Mouse (Mus musculus) thymus, postnatal 0 days (tissue): ENCODE measurements around the gene Tmem232. TPM values are rescaled to one million over a fixed set of nuclear protein-coding genes. Genes with fewer than 3 reads are reported as not detected.
"Not testable (repeated sequence)": the region's sequence is repeated elsewhere in the genome, so short reads cannot be mapped to it uniquely, and the experiment has no call there.

Experiments
- DNase-seq: peaks from one replicate; pipeline ENCODE4 v3.0.0-alpha.2; 2015; ENCODE audit warnings: low spot score
- microRNA-seq: library from miRNA; unstranded; fragments of <30 nt; microRNA quantifications from one replicate; pipeline ENCODE4, GENCODE M21; 2016; ENCODE audit warnings: borderline number of aligned reads
- polyA plus RNA-seq: library from polyadenylated mRNA; unstranded; fragments of >200 nt; fragmentation: Nextera tagmentation; extraction: Ambion mirVana; gene quantifications from 2 replicates; pipeline ENCODE4 v1.2.1, GENCODE M21; 2015

Gene Tmem232
- polyA plus RNA-seq, 1 experiment from 2014 or later: not detected

GRCm38 (mm10) chr17:65243716-65244115 lies 296.9 kb downstream of the Tmem232 start:
- DNase-seq: no peak

- no peak for DNase-seq
Observed at GRCm38 (mm10) chr17:65225347-65225916, 315.1 kb downstream of the Tmem232 start.

- DNase-seq: not testable (repeated sequence)
Observed at GRCm38 (mm10) chr17:65221687-65222086, 318.9 kb downstream of the Tmem232 start.

Small RNAs within 50 kb of the gene (microRNA-seq; reads per million reads assigned to microRNA genes)
- gene Gm25731: not detected

Other genes with a start within 250 kb of the Tmem232 start
- gene Vapa, start 72.8 kb upstream of the Tmem232 start, polyA plus RNA-seq: 199 and 209 TPM in 2 replicates
- gene Txndc2, start 101.4 kb upstream of the Tmem232 start, polyA plus RNA-seq: 0.12 and 0.22 TPM in 2 replicates
- 5.7 and 6.0 TPM in 2 replicates for gene Rab31, start 232.0 kb upstream of the Tmem232 start, polyA plus RNA-seq
- gene Ppp4r1, start 241.8 kb upstream of the Tmem232 start, polyA plus RNA-seq: 19.1 and 19.2 TPM in 2 replicates